Mouse (Mus musculus) yolk sac, embryonic 10.5 days (tissue): ENCODE measurements at regions not wholly inside any gene's neighbourhood (a gene's known extent, or its start where the extent isn't known, plus 50 kb on each side); places are given as distances from the start of the nearest gene placed in this dataset.
A peak's percentile ranks its signal among the peaks of the same experiment; 100 is the strongest.

ENCODE experiments used
- DNase-seq: peaks from one replicate; pipeline ENCODE4 v3.0.0-alpha.2; 2017; ENCODE audit warnings: low spot score

- DNase-seq = no peak
These were observed 1271.2 kb downstream of the Synb start for GRCm38 (mm10) chr14:68022925-68023324.

- DNase-seq = no peak
These were observed 1272.9 kb downstream of the Synb start for GRCm38 (mm10) chr14:68021240-68021639.

GRCm38 (mm10) chr14:68020769-68021168 is 1273.3 kb downstream of the Synb start:
- no peak for DNase-seq

GRCm38 (mm10) chr14:68018686-68019085 is 1275.4 kb downstream of the Synb start:
- DNase-seq = no peak

- peak; percentile 2 for DNase-seq
These were observed 1297.2 kb downstream of the Synb start for GRCm38 (mm10) chr14:67996790-67997417.

- DNase-seq = no peak
These were observed 1300.5 kb downstream of the Synb start for GRCm38 (mm10) chr14:67993611-67994051.

- DNase-seq = peak; percentile 21
These were observed 1301.0 kb downstream of the Synb start for GRCm38 (mm10) chr14:67993142-67993541.

- DNase-seq = no peak
These were observed 1302.0 kb downstream of the Synb start for GRCm38 (mm10) chr14:67992088-67992487.

- DNase-seq = no peak
These were observed 1303.8 kb downstream of the Synb start for GRCm38 (mm10) chr14:67990271-67990670.
